In genomic region chr5:111416048-111416447, GRCm38 (mm10) we compare ENCODE assay signal across 9 mouse cellular contexts. TPM values are rescaled to one million over a fixed set of nuclear protein-coding genes. Genes with fewer than 3 reads are reported as not detected.
DNase-seq lines count a peak whose midpoint lies in the region; ATAC-seq lines count a peak whose summit lies in the region.
"Had no signal": no experiment of that assay in that cellular context is flagged by ENCODE, and none has a peak within 500 bp of the region (broad histone marks: within the 10 kb centered on the region; RNA-seq: fewer than 3 reads in every experiment).

No protein-coding gene starts in this region.

- no peak overlapping the region for H3K27ac ChIP-seq in kidney, embryonic 14.5 days (ENCODE audit: low read depth, low read length)
- peak overlapping the region; percentile 98 for H3K27ac ChIP-seq in embryonic facial prominence, embryonic 12.5 days
- H3K27ac ChIP-seq in intestine, embryonic 16.5 days (ENCODE audit: low read length) = no peak overlapping the region
- H3K27ac ChIP-seq in neural tube, embryonic 15.5 days (replicated peaks) = peak overlapping the region; percentile 83

- H3K36me3 ChIP-seq in kidney, embryonic 14.5 days (ENCODE audit: control insufficient read depth, insufficient read depth, low read length) = peaks cover 3% of the 10 kb centered on the region; the same call in 1 of the 2 replicates
- H3K36me3 ChIP-seq in embryonic facial prominence, embryonic 12.5 days = peaks cover 26% of the 10 kb centered on the region
- no peaks in the 10 kb centered on the region for H3K36me3 ChIP-seq in intestine, embryonic 16.5 days (ENCODE audit: control insufficient read depth, insufficient read depth, low read length)
- no peaks in the 10 kb centered on the region for H3K36me3 ChIP-seq in neural tube, embryonic 15.5 days
- H3K36me3 ChIP-seq: G1E had no signal

- no peak for DNase-seq in kidney, adult 8-10 months
- no peak for DNase-seq in cerebellum, adult 9-10 months
- DNase-seq in right cerebral cortex, adult 2 months (ENCODE audit: low spot score in 2 of 2) = no peak
- DNase-seq in urinary bladder, postnatal 36 days (ENCODE audit: low spot score in 2 of 2) = no peak

- ATAC-seq in kidney, embryonic 14.5 days (ENCODE audit: low FRiP score, low TSS enrichment) = no peak
- ATAC-seq in embryonic facial prominence, embryonic 12.5 days (ENCODE audit: insufficient number of reproducible peaks, insufficient read depth, low FRiP score, low TSS enrichment) = no peak
- ATAC-seq in intestine, embryonic 16.5 days = no peak
- no peak for ATAC-seq in neural tube, embryonic 15.5 days (ENCODE audit: low FRiP score)

- H3K4me3 ChIP-seq in kidney, embryonic 14.5 days (ENCODE audit: low read length) = peak overlapping the region; percentile 81
- peak overlapping the region; percentile 95 for H3K4me3 ChIP-seq in embryonic facial prominence, embryonic 12.5 days
- peak overlapping the region; percentile 67 for H3K4me3 ChIP-seq in intestine, embryonic 16.5 days (ENCODE audit: low read length)
- peak overlapping the region; percentile 73 for H3K4me3 ChIP-seq in neural tube, embryonic 15.5 days (replicated peaks)

- 2% methylated on average over 13 of the region's 13 CpGs for WGBS in kidney, embryonic 14.5 days
- under 1% methylated on average over 13 of the region's 13 CpGs for WGBS in embryonic facial prominence, embryonic 12.5 days
- WGBS in intestine, embryonic 16.5 days = 2% methylated on average over 13 of the region's 13 CpGs
- under 1% methylated on average over 13 of the region's 13 CpGs for WGBS in neural tube, embryonic 15.5 days

- H3K4me2 ChIP-seq in kidney, embryonic 14.5 days (replicated peaks; ENCODE audit: low read depth, low read length) = peak overlapping the region; percentile 95
- peak overlapping the region; percentile 91 for H3K4me2 ChIP-seq in embryonic facial prominence, embryonic 12.5 days (replicated peaks)
- peak overlapping the region; percentile 91 for H3K4me2 ChIP-seq in intestine, embryonic 16.5 days (ENCODE audit: low read depth, low read length)
- peak overlapping the region; percentile 97 for H3K4me2 ChIP-seq in neural tube, embryonic 15.5 days

- peak overlapping the region; percentile 82 for H3K9ac ChIP-seq in kidney, embryonic 14.5 days (ENCODE audit: low read depth, low read length)
- H3K9ac ChIP-seq in embryonic facial prominence, embryonic 12.5 days = peak overlapping the region; percentile 100
- H3K9ac ChIP-seq in intestine, embryonic 16.5 days (ENCODE audit: low read depth, low read length) = peak overlapping the region; percentile 76
- H3K9ac ChIP-seq in neural tube, embryonic 15.5 days (replicated peaks) = peak overlapping the region; percentile 57; the same call in 1 of the 2 replicates

- H3K4me1 ChIP-seq in kidney, embryonic 14.5 days (ENCODE audit: control insufficient read depth, insufficient read depth, low read length) = peaks cover 32% of the 10 kb centered on the region
- peaks cover 46% of the 10 kb centered on the region for H3K4me1 ChIP-seq in embryonic facial prominence, embryonic 12.5 days
- peaks cover 28% of the 10 kb centered on the region for H3K4me1 ChIP-seq in intestine, embryonic 16.5 days (ENCODE audit: control insufficient read depth, insufficient read depth, low read length)
- H3K4me1 ChIP-seq in neural tube, embryonic 15.5 days = peaks cover 61% of the 10 kb centered on the region

- peaks cover 40% of the 10 kb centered on the region for H3K27me3 ChIP-seq in kidney, embryonic 14.5 days (ENCODE audit: control insufficient read depth, insufficient read depth, low read length)
- H3K27me3 ChIP-seq in embryonic facial prominence, embryonic 12.5 days = no peaks in the 10 kb centered on the region
- peaks cover 24% of the 10 kb centered on the region for H3K27me3 ChIP-seq in intestine, embryonic 16.5 days (replicated peaks; ENCODE audit: control insufficient read depth, insufficient read depth, low read length)
- H3K27me3 ChIP-seq in neural tube, embryonic 15.5 days (replicated peaks) = peaks cover 18% of the 10 kb centered on the region

- H3K9me3 ChIP-seq in kidney, embryonic 14.5 days (ENCODE audit: control insufficient read depth, low read length) = no peaks in the 10 kb centered on the region
- H3K9me3 ChIP-seq in embryonic facial prominence, embryonic 12.5 days = no peaks in the 10 kb centered on the region
- no peaks in the 10 kb centered on the region for H3K9me3 ChIP-seq in intestine, embryonic 16.5 days (ENCODE audit: control insufficient read depth, low read length)
- H3K9me3 ChIP-seq in neural tube, embryonic 15.5 days (replicated peaks) = no peaks in the 10 kb centered on the region

RNA-seq across cellular contexts. Expression of gene Mn1, which starts 1.1 kb away (rescaled TPM):
- polyA plus RNA-seq in kidney, embryonic 14.5 days (2014; fragmentation: Nextera tagmentation; extraction: Ambion mirVana) = 5.1 and 6.9 TPM in 2 replicates
- 57.8 and 58.3 TPM in 2 replicates for polyA plus RNA-seq in embryonic facial prominence, embryonic 12.5 days (2016; fragmentation: Nextera tagmentation; extraction: Ambion mirVana)
- polyA plus RNA-seq in intestine, embryonic 16.5 days (2015; fragmentation: Nextera tagmentation; extraction: Ambion mirVana) = 7.2 and 7.4 TPM in 2 replicates
- polyA plus RNA-seq in neural tube, embryonic 15.5 days (2015; fragmentation: Nextera tagmentation; extraction: Ambion mirVana) = 15.2 and 18.3 TPM in 2 replicates
- polyA plus RNA-seq: G1E had no signal

Comparison
In these comparisons a context has a peak if more than half of its experiments do, and no peak if none do; other contexts are left out.
1. H3K27ac ChIP-seq: peak in embryonic facial prominence, embryonic 12.5 days (single experiment) and neural tube, embryonic 15.5 days (single experiment); none in kidney, embryonic 14.5 days (single experiment) and intestine, embryonic 16.5 days (single experiment).
2. Peak in every context shown above with its lines, with median percentiles within 50 percentile points of each other: H3K4me2 ChIP-seq, H3K4me3 ChIP-seq and H3K9ac ChIP-seq.